Mouse (Mus musculus) intestine, postnatal 0 days (tissue): Measurements from ENCODE around the gene Xrn1. TPM values are rescaled to one million over a fixed set of nuclear protein-coding genes. Genes with fewer than 3 reads are reported as not detected.
A peak's percentile ranks its signal among the peaks of the same experiment; 100 is the strongest.

ENCODE experiments used
- ATAC-seq: fragments of 200-750 bp; cut with Nextera tagmentation; 2 replicates; pipeline ENCODE4 v1.8.0; 2017; ENCODE audit warnings: mild to moderate bottlenecking, moderate TSS enrichment, moderate library complexity
- H3K27ac ChIP-seq: fragments of 300-500 bp; sonication (generic); 2 replicates; pipeline ENCODE4 v1.5.1; 2014; ENCODE audit warnings: mild to moderate bottlenecking, low read depth, low read length, moderate library complexity
- H3K27me3 ChIP-seq: fragments of 300-500 bp; sonication (generic); replicated peaks from 2 replicates; pipeline ENCODE4 v1.6.1; 2014; ENCODE audit warnings: low read length, mixed read lengths; ENCODE audit not compliant: control insufficient read depth, insufficient read depth
- H3K36me3 ChIP-seq: fragments of 300-500 bp; sonication (generic); 2 replicates; pipeline ENCODE4 v1.6.1; 2014; ENCODE audit warnings: mild to moderate bottlenecking, moderate library complexity; ENCODE audit not compliant: control insufficient read depth, insufficient read depth
- H3K4me1 ChIP-seq: fragments of 300-500 bp; sonication (generic); replicated peaks from 2 replicates; pipeline ENCODE4 v1.6.1; 2014; ENCODE audit warnings: antibody characterized with exemption, low read length, mixed read lengths; ENCODE audit not compliant: control insufficient read depth, insufficient read depth
- H3K4me2 ChIP-seq: fragments of 300-500 bp; sonication (generic); replicated peaks from 2 replicates; pipeline ENCODE4 v1.6.1; 2014; ENCODE audit warnings: low read depth, mild to moderate bottlenecking, moderate library complexity
- H3K4me3 ChIP-seq: fragments of 300-500 bp; sonication (generic); 2 replicates; pipeline ENCODE4 v1.5.1; 2014; ENCODE audit warnings: low read depth, low read length
- H3K9ac ChIP-seq: fragments of 300-500 bp; sonication (generic); 2 replicates; pipeline ENCODE4 v1.6.1; 2014; ENCODE audit warnings: mild to moderate bottlenecking, low read depth, low read length
- H3K9me3 ChIP-seq: fragments of 300-500 bp; sonication (generic); 2 replicates; pipeline ENCODE4 v1.6.1; 2016; ENCODE audit warnings: mixed run types; ENCODE audit not compliant: control insufficient read depth
- CTCF ChIP-seq: sonication (generic); IDR thresholded peaks from 2 replicates; pipeline ENCODE4 v1.5.1; 2016; ENCODE audit warnings: low read depth, mild to moderate bottlenecking, control low read depth, antibody characterized with exemption, moderate library complexity
- WGBS: fragments of 180-500 bp; shearing (Covaris S2); extraction: QIAGEN DNeasy Blood & Tissue Kit; methylation state at CpG from one replicate; pipeline ENCODE4 v1.1.7; 2014; 5-methylcytosine and 5-hydroxymethylcytosine counted together
- polyA plus RNA-seq: library from polyadenylated mRNA; unstranded; fragments of >200 nt; fragmentation: Nextera tagmentation; extraction: Ambion mirVana; gene quantifications from 2 replicates; pipeline ENCODE4 v1.2.1, GENCODE M21; 2015

Xrn1 gene
- polyA plus RNA-seq, 1 experiment from 2014 or later = 7.4 TPM

- H3K27ac ChIP-seq = peak overlapping the region; percentile 62
- WGBS = 57% methylated on average over 6 of the region's 6 CpGs
- TF ChIP-seq CTCF = no peak
- no peak overlapping the region for H3K4me3 ChIP-seq
- no peaks in the 10 kb centered on the region for H3K9me3 ChIP-seq
- ATAC-seq = no peak
- H3K4me2 ChIP-seq = no peak overlapping the region
- H3K9ac ChIP-seq = no peak overlapping the region
- no peaks in the 10 kb centered on the region for H3K4me1 ChIP-seq
- H3K36me3 ChIP-seq = 0 out of 2 replicates have a peak, but pooled peaks cover 4% of the 10 kb centered on the region
- H3K27me3 ChIP-seq = no peaks in the 10 kb centered on the region
These were observed 4.7 kb downstream of the Xrn1 start for GRCm38 (mm10) chr9:95959246-95959645.

DNA sequence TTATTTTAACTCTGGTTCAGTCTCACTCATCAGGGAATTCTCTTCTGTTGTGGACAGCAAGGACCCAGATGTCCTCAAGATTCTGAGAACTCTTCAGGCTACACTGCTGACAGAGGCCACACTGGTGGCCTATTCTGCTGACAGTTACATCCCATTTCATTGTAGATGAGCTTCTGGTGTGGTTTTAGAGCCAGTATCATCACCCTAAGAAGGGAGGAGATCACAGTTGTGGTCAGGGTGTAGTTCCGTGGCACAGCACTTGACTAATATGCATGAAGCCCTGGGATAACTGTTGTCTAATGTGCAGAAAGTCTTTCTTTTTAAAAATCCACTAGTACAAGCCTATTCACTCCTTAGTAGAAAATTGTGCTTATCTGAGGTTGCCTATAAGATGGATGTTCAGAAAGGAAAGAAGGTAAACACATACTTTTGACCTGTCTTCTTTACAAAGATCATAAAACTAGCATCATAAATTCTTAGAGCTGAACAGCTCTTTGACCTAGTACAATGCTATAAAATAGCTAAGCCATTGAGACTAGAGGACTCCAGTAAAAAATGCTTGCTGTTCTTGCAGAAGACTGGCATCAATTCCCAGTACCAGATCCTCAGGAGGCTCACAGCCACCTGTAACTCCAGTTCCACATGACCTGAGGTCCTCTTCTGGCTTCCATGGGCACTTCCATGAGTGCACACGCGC, 5.3 kb downstream of the Xrn1 start:
- ATAC-seq = peak; percentile 75
- no peak for TF ChIP-seq CTCF

DNA sequence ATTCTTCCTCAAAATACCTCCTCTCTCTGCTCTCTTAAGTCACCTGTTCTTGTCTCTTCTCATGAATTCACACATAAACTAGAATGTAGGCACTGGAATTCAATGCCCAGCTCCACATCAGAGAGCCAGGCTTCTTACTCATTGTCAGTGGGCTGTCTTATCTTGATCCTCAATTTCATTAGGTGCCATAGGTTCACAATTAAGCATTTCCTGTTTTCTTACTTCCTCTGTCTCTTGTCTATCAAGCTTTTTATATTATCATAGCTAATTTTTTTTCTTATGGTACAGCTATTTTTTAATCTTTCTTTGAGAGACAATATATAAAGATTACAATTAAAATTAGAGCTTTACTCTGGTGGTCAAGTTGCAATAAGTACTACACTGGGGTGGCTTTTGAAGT, 6.5 kb downstream of the Xrn1 start:
- H3K4me3 ChIP-seq = no peak overlapping the region
- H3K4me2 ChIP-seq = no peak overlapping the region
- no peaks in the 10 kb centered on the region for H3K4me1 ChIP-seq
- H3K27me3 ChIP-seq = no peaks in the 10 kb centered on the region
- H3K27ac ChIP-seq = no peak overlapping the region
- no peak overlapping the region for H3K9ac ChIP-seq
- no peak for TF ChIP-seq CTCF
- H3K9me3 ChIP-seq = no peaks in the 10 kb centered on the region
- ATAC-seq = no peak
- H3K36me3 ChIP-seq = peaks cover 19% of the 10 kb centered on the region; the same call in 1 of the 2 replicates

More for the DNA sequence above, 5.3 kb downstream of the Xrn1 start:
- Histone ChIP-seq H3K27me3 (no peaks in the 10 kb centered on the region), H3K9ac (no peak overlapping the region), H3K4me2 (no peak overlapping the region), H3K4me1 (no peaks in the 10 kb centered on the region), H3K36me3 (0 out of 2 replicates have a peak, but pooled peaks cover 10% of the 10 kb centered on the region), H3K4me3 (no peak overlapping the region), H3K27ac (peak overlapping the region; percentile 62), H3K9me3 (no peaks in the 10 kb centered on the region)
- 57% methylated on average over 3 of the region's 3 CpGs for WGBS

- no peaks in the 10 kb centered on the region for H3K9me3 ChIP-seq
- no peak overlapping the region for H3K4me2 ChIP-seq
- TF ChIP-seq CTCF = no peak
- no peak for ATAC-seq
- no peak overlapping the region for H3K27ac ChIP-seq
- H3K4me1 ChIP-seq = no peaks in the 10 kb centered on the region
- no peak overlapping the region for H3K4me3 ChIP-seq
- H3K9ac ChIP-seq = no peak overlapping the region
- H3K27me3 ChIP-seq = no peaks in the 10 kb centered on the region
- WGBS = 95% methylated on average over 13 of the region's 13 CpGs
- peaks cover 25% of the 10 kb centered on the region for H3K36me3 ChIP-seq
These were observed 9.5 kb downstream of the Xrn1 start for GRCm38 (mm10) chr9:95964037-95964436.

DNA sequence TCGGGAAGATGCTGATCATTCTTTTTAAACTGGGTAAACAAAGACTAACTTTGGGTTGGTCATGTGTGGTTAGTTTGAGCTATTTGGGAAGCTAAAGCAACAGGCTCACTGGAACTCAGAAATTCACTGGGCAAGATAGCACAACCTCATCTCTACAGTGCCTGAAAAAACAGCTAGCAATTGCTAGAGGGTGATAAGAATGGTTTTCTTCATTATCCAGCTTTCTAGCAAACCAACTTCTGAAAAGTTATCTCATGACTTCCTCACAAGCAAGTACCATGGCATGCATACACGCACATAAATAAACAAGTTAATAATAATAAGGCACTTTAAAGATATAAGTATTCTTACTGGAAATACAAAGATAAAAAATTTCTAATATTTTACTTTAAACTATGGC, 23.7 kb downstream of the Xrn1 start:
- Histone ChIP-seq H3K27me3 (no peaks in the 10 kb centered on the region), H3K4me2 (no peak overlapping the region), H3K4me3 (no peak overlapping the region), H3K9ac (no peak overlapping the region), H3K9me3 (no peaks in the 10 kb centered on the region), H3K36me3 (peaks cover 65% of the 10 kb centered on the region), H3K4me1 (no peaks in the 10 kb centered on the region), H3K27ac (no peak overlapping the region)
- 79% methylated on average over 2 of the region's 2 CpGs for WGBS
- no peak for ATAC-seq
- no peak for TF ChIP-seq CTCF

DNA sequence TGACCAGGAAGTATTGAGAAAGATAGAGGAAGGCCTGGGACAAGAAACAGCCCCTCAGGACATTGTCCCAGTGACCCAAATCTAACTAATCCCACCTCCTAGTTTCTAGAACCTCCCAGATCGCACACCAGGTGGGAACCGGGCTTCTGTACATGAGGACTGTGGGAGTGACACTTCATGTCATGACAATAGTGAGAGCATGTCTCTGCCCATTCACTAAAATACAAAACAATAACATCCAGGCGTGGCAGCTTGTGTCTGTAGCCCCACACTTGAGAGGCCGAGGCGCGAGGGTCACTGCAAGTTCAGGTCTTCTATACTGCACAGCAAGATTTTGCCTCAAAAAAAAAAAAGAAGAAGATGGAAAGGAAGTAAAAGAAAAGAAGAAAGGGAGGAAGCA, 25.3 kb downstream of the Xrn1 start:
- peaks cover 70% of the 10 kb centered on the region for H3K36me3 ChIP-seq
- H3K4me3 ChIP-seq = no peak overlapping the region
- H3K9ac ChIP-seq = no peak overlapping the region
- no peak for TF ChIP-seq CTCF
- no peaks in the 10 kb centered on the region for H3K27me3 ChIP-seq
- H3K4me1 ChIP-seq = no peaks in the 10 kb centered on the region
- WGBS = 89% methylated on average over 6 of the region's 6 CpGs
- no peak overlapping the region for H3K4me2 ChIP-seq
- ATAC-seq = no peak
- no peaks in the 10 kb centered on the region for H3K9me3 ChIP-seq
- no peak overlapping the region for H3K27ac ChIP-seq

DNA sequence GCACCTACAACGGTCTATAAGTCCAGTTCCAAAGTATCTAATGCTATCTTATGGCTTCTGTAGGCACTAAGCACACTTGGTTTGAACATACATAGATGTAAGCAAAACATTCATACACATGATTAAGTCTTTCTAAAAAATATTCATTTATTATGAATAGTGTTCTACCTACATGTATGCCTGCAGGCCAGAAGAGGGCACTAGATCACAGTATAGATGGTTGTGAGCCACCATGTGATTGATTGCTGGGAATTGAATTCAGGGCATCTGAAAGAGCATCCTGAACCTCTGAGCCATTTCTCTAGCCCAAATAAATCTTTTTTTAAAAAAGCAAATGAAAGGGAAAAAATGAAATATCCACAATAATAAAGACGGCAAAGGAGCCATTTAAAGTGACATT, 37.7 kb downstream of the Xrn1 start:
- H3K9ac ChIP-seq = no peak overlapping the region
- WGBS = over 99% methylated on average over 2 of the region's 2 CpGs

More for the DNA sequence above, 37.7 kb downstream of the Xrn1 start:
- no peak for ATAC-seq
- peak; percentile 47 for TF ChIP-seq CTCF
- no peak overlapping the region for H3K27ac ChIP-seq
- H3K36me3 ChIP-seq = peaks cover 58% of the 10 kb centered on the region
- no peaks in the 10 kb centered on the region for H3K4me1 ChIP-seq
- no peaks in the 10 kb centered on the region for H3K27me3 ChIP-seq
- no peak overlapping the region for H3K4me2 ChIP-seq
- H3K9me3 ChIP-seq = no peaks in the 10 kb centered on the region
- H3K4me3 ChIP-seq = no peak overlapping the region
